Mouse (Mus musculus): ENCODE measurements around the gene Nova2. TPM values are rescaled to one million over a fixed set of nuclear protein-coding genes. Genes with fewer than 3 reads are reported as not detected.

Nova2 gene
- polyA plus RNA-seq, 1 experiment from 2014 or later = 0.19 TPM

DNA sequence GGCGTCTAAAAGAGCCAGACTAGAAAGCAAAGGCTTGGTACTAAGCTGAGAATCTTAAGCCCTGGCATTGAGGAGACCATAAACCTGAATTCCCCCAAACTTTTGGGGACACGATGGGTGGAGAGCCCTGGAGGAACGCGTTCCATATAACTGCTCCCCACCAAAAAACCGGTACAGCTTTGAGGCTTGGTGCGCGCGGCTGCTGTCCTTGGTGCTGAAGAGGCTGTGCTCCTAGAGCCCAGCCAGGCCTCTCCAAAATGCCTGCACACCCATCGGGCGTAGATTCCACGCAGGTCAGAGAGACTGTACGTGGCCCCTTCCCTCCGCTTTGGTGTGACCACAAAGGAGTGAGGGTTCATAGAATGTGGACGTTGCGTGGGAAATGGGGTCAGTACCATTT is 25.7 kb downstream of the Nova2 start:
- ChIA-PET CTCF (no interaction called here), POLR2A (no interaction called here)
- no peaks in the 10 kb centered on the region for H3K27me3 ChIP-seq
- in situ Hi-C loops (cut with MboI; ENCODE audit: low pct_unique_long_range_greater_than_20kb) = loop anchor here (5.0 kb wide), 1 partner anchor 39 kb away; the partner anchor contains the start of gene Ccdc61
- no peak for ATAC-seq
- TF ChIP-seq CTCF (IDR thresholded peaks at IDR 0.05) = no peak
- no peak for DNase-seq (ENCODE audit: low read depth, low spot score)

DNA sequence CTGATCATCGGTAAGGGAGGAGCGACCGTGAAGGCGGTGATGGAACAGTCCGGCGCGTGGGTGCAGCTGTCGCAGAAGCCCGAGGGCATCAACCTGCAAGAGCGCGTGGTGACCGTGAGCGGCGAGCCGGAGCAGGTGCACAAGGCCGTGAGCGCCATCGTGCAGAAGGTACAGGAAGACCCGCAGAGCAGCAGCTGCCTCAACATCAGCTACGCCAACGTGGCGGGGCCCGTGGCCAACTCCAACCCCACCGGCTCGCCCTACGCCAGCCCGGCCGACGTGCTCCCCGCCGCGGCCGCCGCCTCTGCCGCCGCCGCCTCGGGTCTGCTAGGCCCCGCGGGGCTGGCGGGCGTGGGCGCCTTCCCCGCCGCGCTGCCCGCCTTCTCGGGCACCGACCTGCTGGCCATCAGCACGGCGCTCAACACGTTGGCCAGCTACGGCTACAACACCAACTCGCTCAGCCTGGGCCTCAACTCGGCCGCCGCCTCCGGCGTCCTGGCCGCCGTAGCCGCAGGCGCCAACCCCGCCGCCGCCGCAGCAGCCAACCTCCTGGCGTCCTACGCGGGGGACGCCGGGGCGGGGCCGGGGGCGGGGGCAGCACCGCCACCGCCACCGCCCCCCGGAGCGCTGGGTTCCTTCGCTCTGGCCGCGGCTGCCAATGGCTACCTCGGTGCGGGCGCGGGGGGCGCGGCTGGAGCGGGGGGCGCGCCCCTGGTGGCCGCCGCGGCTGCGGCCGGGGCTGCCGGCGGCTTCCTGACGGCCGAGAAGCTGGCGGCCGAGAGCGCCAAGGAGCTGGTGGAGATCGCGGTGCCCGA is 32.1 kb downstream of the Nova2 start:
- CTCF ChIA-PET = interaction anchor here (0.6 kb wide), 1 partner anchor 47 kb away, joined by 3 read pairs; no protein-coding TSS in a partner anchor

DNA sequence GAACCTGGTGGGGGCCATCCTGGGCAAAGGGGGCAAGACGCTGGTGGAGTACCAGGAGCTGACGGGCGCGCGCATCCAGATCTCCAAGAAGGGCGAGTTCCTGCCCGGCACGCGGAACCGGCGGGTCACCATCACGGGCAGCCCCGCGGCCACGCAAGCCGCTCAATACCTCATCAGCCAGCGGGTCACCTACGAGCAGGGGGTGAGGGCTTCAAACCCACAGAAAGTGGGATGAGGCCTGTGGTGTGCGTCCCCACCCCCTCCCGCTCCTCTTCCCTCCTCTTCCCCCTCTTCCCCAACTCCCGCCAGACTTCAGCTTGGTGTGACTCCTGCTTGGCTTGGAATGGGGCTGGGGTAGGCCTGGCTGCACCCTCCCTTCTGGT is 32.7 kb downstream of the Nova2 start:
- DNase-seq (ENCODE audit: low read depth, low spot score) (no peak), ATAC-seq (peak; percentile 32)
- TF ChIP-seq CTCF (IDR thresholded peaks at IDR 0.05) = no peak
- H3K27me3 ChIP-seq = no peaks in the 10 kb centered on the region
- in situ Hi-C loops (cut with MboI; ENCODE audit: low pct_unique_long_range_greater_than_20kb) = no loop called here
- CTCF ChIA-PET = interaction anchor here (0.6 kb wide), 1 partner anchor 47 kb away, joined by 3 read pairs; no protein-coding TSS in a partner anchor
- POLR2A ChIA-PET = interaction anchor here (0.5 to 1.0 kb wide), 2 partner anchors 8 to 10 kb away, joined by 3 to 4 read pairs; no protein-coding TSS in a partner anchor

More for the DNA sequence above, 32.1 kb downstream of the Nova2 start:
- POLR2A ChIA-PET = interaction anchor here (1.0 kb wide), 1 partner anchor 11 kb away, joined by 4 read pairs; no protein-coding TSS in a partner anchor
- TF ChIP-seq CTCF (IDR thresholded peaks at IDR 0.05) = no peak
- in situ Hi-C loops (cut with MboI; ENCODE audit: low pct_unique_long_range_greater_than_20kb) = no loop called here
- no peaks in the 10 kb centered on the region for H3K27me3 ChIP-seq
- ATAC-seq (peak; percentile 77), DNase-seq (ENCODE audit: low read depth, low spot score) (no peak)

DNA sequence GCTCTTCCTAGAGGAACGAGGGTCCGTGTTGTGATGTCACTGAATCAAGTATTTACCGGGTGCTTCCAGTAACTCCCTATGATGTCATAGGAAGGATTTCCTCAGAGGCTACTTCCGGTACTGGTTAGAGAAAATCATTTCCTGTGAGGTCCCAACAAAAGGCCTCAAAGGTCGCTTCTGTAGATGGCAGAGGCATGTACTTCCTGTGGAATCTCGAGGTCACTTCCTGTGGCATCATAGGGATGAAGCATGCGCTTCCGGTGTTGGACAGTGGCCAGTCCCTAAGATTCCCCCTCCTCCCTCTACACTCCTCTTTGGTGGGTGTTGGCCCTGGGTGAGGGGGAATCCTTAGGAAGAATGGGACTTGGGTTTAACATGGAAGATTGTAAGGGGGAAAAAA is 33.8 kb downstream of the Nova2 start:
- in situ Hi-C loops (cut with MboI; ENCODE audit: low pct_unique_long_range_greater_than_20kb) = no loop called here
- POLR2A ChIA-PET = no interaction called here

DNA sequence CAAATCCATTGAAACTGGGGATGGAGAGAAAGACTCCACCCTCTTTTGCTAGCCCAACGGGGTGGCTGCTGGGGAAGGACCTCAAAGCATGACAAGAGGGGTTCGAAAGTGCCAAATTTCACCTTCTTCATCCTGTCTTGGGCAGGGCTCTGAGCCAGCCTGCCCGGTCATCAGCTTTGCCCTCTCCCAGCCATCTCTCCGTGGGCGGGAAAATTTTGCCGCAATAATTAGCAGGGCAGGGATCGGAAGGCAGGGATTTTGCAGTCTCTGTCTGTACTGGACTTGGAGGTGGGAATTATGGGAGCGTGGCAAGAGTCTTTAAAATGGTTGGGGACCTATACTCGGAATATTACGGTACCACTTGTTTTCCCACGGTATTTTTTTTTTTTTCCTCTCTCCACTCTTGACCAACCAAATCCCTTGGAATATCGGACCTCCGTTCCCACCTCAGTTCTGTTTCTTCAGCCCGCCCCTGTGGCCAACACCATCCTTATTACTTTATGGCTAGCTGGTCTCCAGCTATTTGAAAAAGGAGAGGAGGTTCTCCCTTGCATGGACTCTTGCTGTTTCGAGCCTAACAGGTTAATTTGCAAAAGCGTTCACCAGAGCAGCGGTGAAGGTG is 36.6 kb downstream of the Nova2 start:
- in situ Hi-C loops (cut with MboI; ENCODE audit: low pct_unique_long_range_greater_than_20kb) = no loop called here
- H3K27me3 ChIP-seq = peaks cover 5% of the 10 kb centered on the region
- TF ChIP-seq CTCF (IDR thresholded peaks at IDR 0.05) = no peak
- ATAC-seq (no peak), DNase-seq (ENCODE audit: low read depth, low spot score) (no peak)
- ChIA-PET POLR2A (interaction anchor here (1.6 kb wide), 1 partner anchor 24 kb away, joined by 6 read pairs; no protein-coding TSS in a partner anchor), CTCF (no interaction called here)

More for the DNA sequence above, 33.8 kb downstream of the Nova2 start:
- ATAC-seq (no peak), DNase-seq (ENCODE audit: low read depth, low spot score) (no peak)
- CTCF ChIA-PET = no interaction called here
- no peaks in the 10 kb centered on the region for H3K27me3 ChIP-seq
- no peak for TF ChIP-seq CTCF (IDR thresholded peaks at IDR 0.05)

DNA sequence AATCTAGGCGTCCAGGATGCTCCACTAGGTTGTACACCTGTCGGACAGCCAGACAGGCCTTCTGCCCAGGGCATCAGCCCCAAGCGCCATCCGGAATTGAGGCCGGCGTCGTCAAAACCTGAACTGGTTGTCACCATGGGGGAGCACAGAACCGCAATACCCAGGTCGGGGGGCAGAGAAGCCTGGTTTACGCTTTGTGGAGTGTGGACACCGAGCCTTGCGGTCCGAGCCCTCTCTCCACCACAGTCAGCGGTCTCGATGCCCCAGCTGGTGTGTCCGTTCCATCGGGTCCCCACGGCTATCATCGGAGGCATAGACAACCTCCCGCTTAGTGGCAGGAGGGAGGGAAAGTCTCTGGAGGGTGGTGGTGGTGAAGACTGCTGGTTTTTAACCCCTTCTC is 37.1 kb downstream of the Nova2 start:
- ATAC-seq (no peak), DNase-seq (ENCODE audit: low read depth, low spot score) (no peak)
- ChIA-PET CTCF (no interaction called here), POLR2A (interaction anchor here (1.6 kb wide), 1 partner anchor 23 kb away, joined by 6 read pairs; no protein-coding TSS in a partner anchor)
- TF ChIP-seq CTCF (IDR thresholded peaks at IDR 0.05) = no peak
- in situ Hi-C loops (cut with MboI; ENCODE audit: low pct_unique_long_range_greater_than_20kb) = no loop called here
- peaks cover 5% of the 10 kb centered on the region for H3K27me3 ChIP-seq

DNA sequence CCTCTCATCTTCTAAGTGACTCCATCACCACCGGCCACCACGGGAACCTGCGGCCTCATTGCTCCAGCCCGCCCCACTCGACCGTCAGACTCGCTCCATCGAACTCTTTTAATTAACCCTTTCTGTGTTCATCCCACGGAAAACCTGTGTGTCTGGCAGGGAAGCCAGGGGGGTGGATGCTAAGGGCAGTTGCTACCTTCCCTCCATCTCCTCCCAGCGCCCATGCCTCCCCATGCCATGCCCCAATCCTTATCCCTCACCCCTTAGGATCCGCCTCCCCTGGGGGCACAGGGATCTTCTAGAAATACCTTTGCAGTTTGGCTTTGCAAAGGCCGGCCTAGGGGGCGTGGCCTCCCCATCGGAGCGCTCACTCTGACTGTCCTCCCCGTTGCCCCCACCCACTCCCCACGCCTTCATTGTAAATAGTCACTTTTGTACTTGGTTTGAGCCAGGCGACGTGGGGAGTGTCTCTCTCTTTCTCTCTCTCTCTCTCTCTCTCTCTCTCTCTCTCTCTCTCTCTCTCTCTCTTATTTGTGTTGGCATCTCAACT is 37.7 kb downstream of the Nova2 start:
- ATAC-seq (no peak), DNase-seq (ENCODE audit: low read depth, low spot score) (no peak)
- ChIA-PET POLR2A (no interaction called here), CTCF (no interaction called here)
- in situ Hi-C loops (cut with MboI; ENCODE audit: low pct_unique_long_range_greater_than_20kb) = no loop called here
- peaks cover 5% of the 10 kb centered on the region for H3K27me3 ChIP-seq
- TF ChIP-seq CTCF (IDR thresholded peaks at IDR 0.05) = no peak

DNA sequence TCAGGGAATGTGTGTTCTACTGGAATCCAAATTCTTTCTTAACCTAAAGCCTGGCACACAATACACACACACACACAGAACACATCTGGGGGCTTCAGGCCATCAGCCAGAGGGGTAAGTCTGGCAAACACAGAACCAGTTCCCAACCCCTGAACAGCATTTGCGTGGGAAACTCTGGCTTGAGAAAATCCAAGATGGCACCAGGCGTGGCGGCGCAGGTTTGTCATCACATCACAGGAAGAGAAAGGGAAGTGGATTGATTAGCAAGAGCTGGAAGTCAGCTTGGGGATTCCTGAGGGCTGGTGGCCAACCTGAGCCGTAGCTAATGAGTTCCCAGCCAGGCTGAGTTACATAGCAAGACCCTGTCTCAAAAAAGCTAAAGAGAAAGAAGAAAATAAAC is 39.6 kb downstream of the Nova2 start:
- ChIA-PET POLR2A (no interaction called here), CTCF (no interaction called here)
- no peak for ATAC-seq
- H3K27me3 ChIP-seq = peaks cover 5% of the 10 kb centered on the region
- TF ChIP-seq CTCF (IDR thresholded peaks at IDR 0.05) = no peak
- no peak for DNase-seq (ENCODE audit: low read depth, low spot score)
- in situ Hi-C loops (cut with MboI; ENCODE audit: low pct_unique_long_range_greater_than_20kb) = no loop called here

DNA sequence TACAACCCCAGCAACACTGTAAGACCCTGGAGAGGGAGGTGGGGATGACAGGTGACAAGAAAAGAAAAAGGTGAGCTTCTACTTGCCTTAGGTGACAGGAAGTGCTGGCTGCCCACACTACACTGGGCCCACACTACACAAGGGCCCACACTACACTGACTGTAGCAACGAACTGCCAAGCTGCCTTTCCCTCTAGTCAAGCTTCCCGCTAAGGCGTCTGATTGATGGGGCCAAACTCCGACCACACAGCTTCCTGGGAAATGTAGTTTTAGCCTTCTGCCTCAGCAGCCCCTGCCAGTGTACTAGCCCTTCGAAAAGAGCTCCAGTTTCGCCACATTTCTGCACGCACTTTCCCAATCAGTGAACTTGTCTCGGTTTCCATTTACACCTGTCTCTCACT is 41.9 kb downstream of the Nova2 start:
- H3K27me3 ChIP-seq = peaks cover 5% of the 10 kb centered on the region
- DNase-seq (ENCODE audit: low read depth, low spot score) = no peak
- CTCF ChIA-PET = interaction anchor here (0.6 to 0.8 kb wide), 2 partner anchors 15 to 23 kb away, joined by 4 to 5 read pairs; no protein-coding TSS in a partner anchor
- POLR2A ChIA-PET = interaction anchor here (1.1 kb wide), 1 partner anchor 23 kb away, joined by 3 read pairs; no protein-coding TSS in a partner anchor
- in situ Hi-C loops (cut with MboI; ENCODE audit: low pct_unique_long_range_greater_than_20kb) = no loop called here
- no peak for TF ChIP-seq CTCF (IDR thresholded peaks at IDR 0.05)
- no peak for ATAC-seq

DNA sequence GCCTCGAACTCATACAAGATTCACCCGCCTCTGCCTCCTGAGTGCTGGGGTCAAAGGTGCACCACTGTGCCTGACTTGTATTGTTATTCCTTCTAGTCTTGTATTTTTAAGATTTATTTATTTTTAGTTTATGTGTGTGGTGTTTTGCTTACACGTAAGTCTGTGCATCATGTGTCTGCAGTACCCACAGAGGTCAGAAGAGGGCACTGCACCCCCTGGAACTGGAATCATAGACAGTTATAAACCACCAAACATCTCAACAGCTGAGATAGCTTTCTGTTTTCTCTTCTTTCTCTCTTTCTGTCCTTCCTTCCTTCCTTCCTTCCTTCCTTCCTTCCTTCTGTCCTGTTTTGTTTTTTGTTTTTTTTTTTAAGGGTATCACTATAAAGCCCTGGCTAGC is 45.3 kb downstream of the Nova2 start:
- in situ Hi-C loops (cut with MboI; ENCODE audit: low pct_unique_long_range_greater_than_20kb) = no loop called here
- no peak for TF ChIP-seq CTCF (IDR thresholded peaks at IDR 0.05)
- POLR2A ChIA-PET = no interaction called here

DNA sequence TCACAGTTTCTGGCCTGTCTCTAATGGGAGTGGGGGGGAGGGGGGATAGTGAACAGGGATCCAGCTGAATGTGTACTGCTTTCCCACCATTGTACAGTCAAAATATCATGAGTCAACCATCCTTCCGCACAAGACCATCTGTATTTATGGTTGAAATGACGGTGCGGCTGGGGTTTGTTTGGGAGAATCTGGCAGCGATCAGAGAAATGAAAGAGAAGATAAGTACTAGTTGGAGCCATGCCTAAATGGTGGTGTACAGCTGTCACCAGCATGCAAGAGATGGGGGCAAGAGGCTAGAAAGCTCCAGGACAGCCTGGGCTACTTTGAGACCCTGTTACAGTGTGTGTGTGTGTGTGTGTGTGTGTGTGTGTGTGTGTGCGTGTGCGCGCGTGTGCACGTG is 52.7 kb downstream of the Nova2 start:
- CTCF ChIA-PET = no interaction called here
- TF ChIP-seq CTCF (IDR thresholded peaks at IDR 0.05) = no peak
- ATAC-seq = no peak
- H3K27me3 ChIP-seq = peaks cover 3% of the 10 kb centered on the region
- in situ Hi-C loops (cut with MboI; ENCODE audit: low pct_unique_long_range_greater_than_20kb) = no loop called here
- POLR2A ChIA-PET = no interaction called here
- no peak for DNase-seq (ENCODE audit: low read depth, low spot score)

More for the DNA sequence above, 45.3 kb downstream of the Nova2 start:
- DNase-seq (ENCODE audit: low read depth, low spot score) = no peak
- CTCF ChIA-PET = no interaction called here
- H3K27me3 ChIP-seq = no peaks in the 10 kb centered on the region
- no peak for ATAC-seq

All from Patski (cell line).